Mouse (Mus musculus): ENCODE measurements at regions not wholly inside any gene's neighbourhood (a gene's known extent, or its start where the extent isn't known, plus 50 kb on each side); places are given as distances from the start of the nearest gene placed in this dataset.

DNA sequence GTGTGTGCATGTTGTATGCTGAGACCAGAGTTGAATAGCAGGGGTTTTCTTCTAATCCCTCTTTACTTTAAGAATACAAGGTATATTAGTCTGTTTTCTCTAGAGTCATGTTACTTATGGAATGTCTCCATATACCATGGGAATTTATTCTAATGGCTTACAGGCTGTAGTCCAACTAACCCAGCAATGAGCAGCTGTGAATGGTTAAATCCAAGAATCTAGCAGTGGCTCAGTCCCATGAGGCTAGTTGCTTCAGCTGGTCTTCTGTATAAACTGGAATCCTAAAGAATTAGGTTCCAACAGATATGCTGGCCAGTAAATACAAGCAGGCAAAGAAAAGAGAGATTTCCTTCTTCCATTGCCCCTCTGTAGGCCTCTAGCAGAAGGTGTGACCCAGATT, 99.7 kb upstream of the Hs6st1 start:
- no peak for TF ChIP-seq CTCF (IDR thresholded peaks at IDR 0.05; ENCODE audit: low read depth, low read length)
- TF ChIP-seq POLR2A (IDR thresholded peaks at IDR 0.05; ENCODE audit: extremely low read depth, insufficient read depth, low read length), result no peak
